Mouse (Mus musculus) cortical plate, adult 2 months (tissue): Measurements from ENCODE around the gene Erich2.

Experiments used
- CTCF ChIP-seq: fragments of 200-500 bp; IDR thresholded peaks from 2 replicates; pipeline ENCODE4 v1.5.1; 2011; ENCODE audit warnings: mild to moderate bottlenecking, control low read depth, low read length; ENCODE audit not compliant: insufficient read depth; ENCODE audit errors: extremely low read depth
- POLR2A ChIP-seq: fragments of 200-500 bp; IDR thresholded peaks from 2 replicates; pipeline ENCODE4 v1.6.1; 2011; ENCODE audit warnings: mild to moderate bottlenecking, low read length, control low read depth; ENCODE audit not compliant: insufficient read depth; ENCODE audit errors: extremely low read depth

GRCm38 (mm10) chr2:70563721-70564645, 55.4 kb downstream of the Erich2 start:
- TF ChIP-seq CTCF (no peak), POLR2A (0 out of 2 replicates have a peak, but pooled peaks have one; percentile 20)
